Mouse (Mus musculus): ENCODE results near the gene Cyfip1. TPM values are rescaled to one million over a fixed set of nuclear protein-coding genes. Genes with fewer than 3 reads are reported as not detected.

Gene Cyfip1
- polyA plus RNA-seq, 1 experiment = 47.9 TPM

GRCm38 (mm10) chr7:55889996-55890395 is 48.5 kb downstream of the Cyfip1 start:
- Histone ChIP-seq H3K36me3 (ENCODE audit: control insufficient read depth, insufficient read depth) (peaks cover 35% of the 10 kb centered on the region), H3ac (ENCODE audit: control insufficient read depth, insufficient read length, low read depth) (no peak overlapping the region)
- TF ChIP-seq CTCF (IDR thresholded peaks at IDR 0.05; ENCODE audit: control insufficient read depth, insufficient read depth, insufficient read length) (no peak), CEBPB (IDR thresholded peaks at IDR 0.05; ENCODE audit: low read depth) (no peak), MAX (IDR thresholded peaks at IDR 0.05) (no peak), USF1 (IDR thresholded peaks at IDR 0.05; ENCODE audit: low read depth) (no peak), FOSL1 (IDR thresholded peaks at IDR 0.05; ENCODE audit: insufficient read depth, low read length, poor library complexity, severe bottlenecking) (no peak), MYOD1 (IDR thresholded peaks at IDR 0.05; ENCODE audit: control insufficient read depth, insufficient read length, low read depth) (no peak), MYOG (IDR thresholded peaks at IDR 0.05; ENCODE audit: control insufficient read depth, extremely low read depth, insufficient read length) (no peak)

DNA sequence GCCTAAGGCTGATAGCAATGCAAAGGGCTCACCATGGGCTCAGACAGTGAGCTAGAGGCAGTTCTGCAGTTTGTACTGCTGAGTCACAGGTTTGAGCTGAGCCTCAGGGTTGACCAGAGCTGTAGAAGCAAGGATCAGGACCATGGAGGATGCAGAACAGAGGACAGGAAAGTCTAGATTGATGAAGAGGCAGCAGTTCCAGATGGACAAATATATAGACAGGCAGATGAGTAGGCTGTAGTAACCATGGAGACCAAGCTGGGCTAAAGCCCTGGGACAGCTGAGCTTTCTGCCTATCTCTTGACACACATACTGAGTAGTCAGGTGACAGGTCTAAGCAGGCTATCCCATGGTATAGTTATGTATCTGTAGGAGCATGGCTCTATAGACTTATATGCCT is 49.2 kb downstream of the Cyfip1 start:
- H3K27me3 ChIP-seq (ENCODE audit: control insufficient read depth, insufficient read depth, insufficient read length) = no peaks in the 10 kb centered on the region

More at GRCm38 (mm10) chr7:55889996-55890395, 48.5 kb downstream of the Cyfip1 start:
- no peaks in the 10 kb centered on the region for H3K79me2 ChIP-seq (ENCODE audit: control insufficient read depth, insufficient read depth)
- no peak overlapping the region for H3K4me3 ChIP-seq (ENCODE audit: insufficient read depth, poor library complexity, severe bottlenecking)
- H3K79me3 ChIP-seq (ENCODE audit: low read depth) = no peaks in the 10 kb centered on the region
- no peaks in the 10 kb centered on the region for H3K27me3 ChIP-seq (ENCODE audit: control insufficient read depth, insufficient read depth, insufficient read length)

DNA sequence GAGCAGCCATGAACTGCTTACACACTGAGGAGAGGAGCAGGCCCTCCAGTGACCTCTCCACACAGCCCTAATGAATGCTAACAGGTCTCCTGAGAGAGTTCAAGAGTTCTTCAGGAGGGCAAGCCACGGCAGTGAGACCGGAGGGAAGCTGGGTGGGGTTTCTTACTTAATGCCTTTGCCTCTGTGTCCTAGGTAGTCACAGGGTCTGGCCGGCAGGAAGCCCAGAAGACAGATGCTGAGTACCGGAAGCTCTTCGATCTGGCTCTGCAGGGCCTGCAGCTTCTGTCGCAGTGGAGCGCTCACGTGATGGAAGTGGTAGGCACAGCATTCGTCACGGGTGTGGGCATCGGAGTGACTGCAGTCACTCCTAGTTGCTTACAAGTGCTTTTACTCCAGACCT is 50.3 kb downstream of the Cyfip1 start:
- H3K4me3 ChIP-seq (ENCODE audit: insufficient read depth, poor library complexity, severe bottlenecking) = no peak overlapping the region
- no peak overlapping the region for H3ac ChIP-seq (ENCODE audit: control insufficient read depth, insufficient read length, low read depth)
- peaks cover 47% of the 10 kb centered on the region for H3K36me3 ChIP-seq (ENCODE audit: control insufficient read depth, insufficient read depth)
- TF ChIP-seq USF1 (IDR thresholded peaks at IDR 0.05; ENCODE audit: low read depth) = no peak
- TF ChIP-seq MAX (IDR thresholded peaks at IDR 0.05) = no peak
- no peak for TF ChIP-seq MYOG (IDR thresholded peaks at IDR 0.05; ENCODE audit: control insufficient read depth, extremely low read depth, insufficient read length)
- no peak for TF ChIP-seq CEBPB (IDR thresholded peaks at IDR 0.05; ENCODE audit: low read depth)
- no peak for TF ChIP-seq MYOD1 (IDR thresholded peaks at IDR 0.05; ENCODE audit: control insufficient read depth, insufficient read length, low read depth)
- TF ChIP-seq FOSL1 (IDR thresholded peaks at IDR 0.05; ENCODE audit: insufficient read depth, low read length, poor library complexity, severe bottlenecking) = no peak
- TF ChIP-seq CTCF (IDR thresholded peaks at IDR 0.05; ENCODE audit: control insufficient read depth, insufficient read depth, insufficient read length) = no peak
- H3K79me3 ChIP-seq (ENCODE audit: low read depth) = no peaks in the 10 kb centered on the region
- no peaks in the 10 kb centered on the region for H3K79me2 ChIP-seq (ENCODE audit: control insufficient read depth, insufficient read depth)
- no peaks in the 10 kb centered on the region for H3K27me3 ChIP-seq (ENCODE audit: control insufficient read depth, insufficient read depth, insufficient read length)

More for the DNA sequence above, 49.2 kb downstream of the Cyfip1 start:
- no peak for TF ChIP-seq CEBPB (IDR thresholded peaks at IDR 0.05; ENCODE audit: low read depth)
- TF ChIP-seq USF1 (IDR thresholded peaks at IDR 0.05; ENCODE audit: low read depth) = no peak
- no peak for TF ChIP-seq MYOG (IDR thresholded peaks at IDR 0.05; ENCODE audit: control insufficient read depth, extremely low read depth, insufficient read length)
- no peak for TF ChIP-seq MAX (IDR thresholded peaks at IDR 0.05)
- TF ChIP-seq CTCF (IDR thresholded peaks at IDR 0.05; ENCODE audit: control insufficient read depth, insufficient read depth, insufficient read length) = no peak
- TF ChIP-seq MYOD1 (IDR thresholded peaks at IDR 0.05; ENCODE audit: control insufficient read depth, insufficient read length, low read depth) = no peak
- TF ChIP-seq FOSL1 (IDR thresholded peaks at IDR 0.05; ENCODE audit: insufficient read depth, low read length, poor library complexity, severe bottlenecking) = no peak
- Histone ChIP-seq H3K79me2 (ENCODE audit: control insufficient read depth, insufficient read depth) (no peaks in the 10 kb centered on the region), H3K36me3 (ENCODE audit: control insufficient read depth, insufficient read depth) (peaks cover 38% of the 10 kb centered on the region), H3K79me3 (ENCODE audit: low read depth) (no peaks in the 10 kb centered on the region), H3ac (ENCODE audit: control insufficient read depth, insufficient read length, low read depth) (no peak overlapping the region), H3K4me3 (ENCODE audit: insufficient read depth, poor library complexity, severe bottlenecking) (no peak overlapping the region)

GRCm38 (mm10) chr7:55903766-55904165 is 62.2 kb downstream of the Cyfip1 start:
- H3K4me3 ChIP-seq (ENCODE audit: insufficient read depth, poor library complexity, severe bottlenecking) = no peak overlapping the region
- no peaks in the 10 kb centered on the region for H3K79me2 ChIP-seq (ENCODE audit: control insufficient read depth, insufficient read depth)
- no peak overlapping the region for H3ac ChIP-seq (ENCODE audit: control insufficient read depth, insufficient read length, low read depth)
- no peaks in the 10 kb centered on the region for H3K79me3 ChIP-seq (ENCODE audit: low read depth)
- no peaks in the 10 kb centered on the region for H3K27me3 ChIP-seq (ENCODE audit: control insufficient read depth, insufficient read depth, insufficient read length)
- TF ChIP-seq MAX (IDR thresholded peaks at IDR 0.05) = no peak
- TF ChIP-seq USF1 (IDR thresholded peaks at IDR 0.05; ENCODE audit: low read depth) = no peak
- no peak for TF ChIP-seq CEBPB (IDR thresholded peaks at IDR 0.05; ENCODE audit: low read depth)
- H3K36me3 ChIP-seq (ENCODE audit: control insufficient read depth, insufficient read depth) = peaks cover 43% of the 10 kb centered on the region

GRCm38 (mm10) chr7:55905449-55905848 is 63.9 kb downstream of the Cyfip1 start:
- H3K36me3 ChIP-seq (ENCODE audit: control insufficient read depth, insufficient read depth) = peaks cover 51% of the 10 kb centered on the region
- no peak overlapping the region for H3ac ChIP-seq (ENCODE audit: control insufficient read depth, insufficient read length, low read depth)
- no peaks in the 10 kb centered on the region for H3K27me3 ChIP-seq (ENCODE audit: control insufficient read depth, insufficient read depth, insufficient read length)
- H3K79me2 ChIP-seq (ENCODE audit: control insufficient read depth, insufficient read depth) = no peaks in the 10 kb centered on the region
- no peaks in the 10 kb centered on the region for H3K79me3 ChIP-seq (ENCODE audit: low read depth)
- TF ChIP-seq MYOD1 (IDR thresholded peaks at IDR 0.05; ENCODE audit: control insufficient read depth, insufficient read length, low read depth) (no peak), MAX (IDR thresholded peaks at IDR 0.05) (no peak)
- H3K4me3 ChIP-seq (ENCODE audit: insufficient read depth, poor library complexity, severe bottlenecking) = no peak overlapping the region

DNA sequence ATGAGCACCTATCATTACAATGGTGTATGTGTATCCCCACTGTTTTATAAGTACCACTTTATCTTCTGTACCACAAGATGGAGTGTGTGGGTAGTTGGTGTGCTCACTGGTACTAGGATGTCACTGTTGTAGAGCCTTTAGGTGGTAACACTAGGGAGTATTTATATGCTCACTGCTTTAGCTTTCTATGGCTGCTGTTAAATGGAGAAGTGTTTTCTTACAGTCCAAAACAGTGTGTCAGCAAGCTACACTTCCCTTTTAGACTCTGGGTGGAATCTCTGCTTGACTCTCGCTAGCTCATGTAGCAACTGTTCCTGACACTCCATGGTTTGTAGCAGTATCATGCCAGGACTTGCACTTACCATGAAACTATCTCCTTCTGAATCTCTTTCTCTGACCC is 68.0 kb downstream of the Cyfip1 start:
- Histone ChIP-seq H3ac (ENCODE audit: control insufficient read depth, insufficient read length, low read depth) (no peak overlapping the region), H3K36me3 (ENCODE audit: control insufficient read depth, insufficient read depth) (peaks cover 47% of the 10 kb centered on the region), H3K79me3 (ENCODE audit: low read depth) (no peaks in the 10 kb centered on the region), H3K79me2 (ENCODE audit: control insufficient read depth, insufficient read depth) (no peaks in the 10 kb centered on the region), H3K4me3 (ENCODE audit: insufficient read depth, poor library complexity, severe bottlenecking) (no peak overlapping the region), H3K27me3 (ENCODE audit: control insufficient read depth, insufficient read depth, insufficient read length) (no peaks in the 10 kb centered on the region)
- TF ChIP-seq MYOD1 (IDR thresholded peaks at IDR 0.05; ENCODE audit: control insufficient read depth, insufficient read length, low read depth) (no peak), CTCF (IDR thresholded peaks at IDR 0.05; ENCODE audit: control insufficient read depth, insufficient read depth, insufficient read length) (no peak), FOSL1 (IDR thresholded peaks at IDR 0.05; ENCODE audit: insufficient read depth, low read length, poor library complexity, severe bottlenecking) (no peak)

All from C2C12 (cell line).